Mouse (Mus musculus) heart, postnatal 14 days (tissue): ENCODE measurements around the gene Apol10a. TPM values are rescaled to one million over a fixed set of nuclear protein-coding genes. Genes with fewer than 3 reads are reported as not detected.
"Not testable (repeated sequence)": the region's sequence is repeated elsewhere in the genome, so short reads cannot be mapped to it uniquely, and the experiment has no call there.

ENCODE experiments used
- DNase-seq, 2 experiments: peaks; one replicate each; pipeline ENCODE4 v3.0.0; 2021 to 2022
- intact Hi-C: fragments of 180-260 bp; cut with DNase I; formaldehyde crosslinking; loops from one replicate; pipeline ENCODE4 v1.15.1; 2025
- long read RNA-seq, 2 experiments: library from polyadenylated mRNA; stranded (forward); transcript quantifications; one replicate each; pipeline ENCODE4 v2.0.0; 2021
- total RNA-seq, 2 experiments: library from RNA; stranded (reverse); gene quantifications; 2 replicates each; pipeline ENCODE4 v1.2.3; 2021

The Apol10a gene
- not detected for total RNA-seq
- long read RNA-seq, experiment 1, result 0 reads
- long read RNA-seq, experiment 2, result 0 reads

GRCm38 (mm10) chr15:77476693-77477092 lies at the start of gene Apol10a:
Gene Apol10a, plus strand, starts transcription at chr15:77477047.
- intact Hi-C loops, result not testable (repeated sequence)

GRCm38 (mm10) chr15:77428690-77429448 lies 48.0 kb upstream of the Apol10a start:
- DNase-seq, intact Hi-C loops: not testable (repeated sequence)

More at GRCm38 (mm10) chr15:77476693-77477092, at the start of gene Apol10a:
- DNase-seq, result not testable (repeated sequence)

GRCm38 (mm10) chr15:77444746-77445145 lies 32.1 kb upstream of the Apol10a start:
- DNase-seq, intact Hi-C loops: not testable (repeated sequence)

- intact Hi-C loops, DNase-seq: not testable (repeated sequence)
Observed at GRCm38 (mm10) chr15:77445668-77446067, 31.2 kb upstream of the Apol10a start.

GRCm38 (mm10) chr15:77447392-77447791 lies 29.5 kb upstream of the Apol10a start, which contains the start of gene Apol7b:
Gene Apol7b, minus strand, starts transcription at chr15:77447492.
- DNase-seq, intact Hi-C loops: not testable (repeated sequence)

- DNase-seq, result peak in 1 of 2 experiments; percentile 16
- intact Hi-C loops, result not testable (repeated sequence)
Observed at GRCm38 (mm10) chr15:77449927-77450326, 26.9 kb upstream of the Apol10a start.

GRCm38 (mm10) chr15:77474699-77475390 lies 2.0 kb upstream of the Apol10a start:
- intact Hi-C loops, DNase-seq: not testable (repeated sequence)

- intact Hi-C loops, result no loop called here
Observed at GRCm38 (mm10) chr15:77482140-77482794, 5.4 kb downstream of the Apol10a start.

GRCm38 (mm10) chr15:77493181-77493580 lies 16.3 kb downstream of the Apol10a start:
- DNase-seq, intact Hi-C loops: not testable (repeated sequence)

More at GRCm38 (mm10) chr15:77482140-77482794, 5.4 kb downstream of the Apol10a start:
- DNase-seq, result no peak

- DNase-seq, intact Hi-C loops: not testable (repeated sequence)
Observed at GRCm38 (mm10) chr15:77494694-77495093, 17.8 kb downstream of the Apol10a start.

- intact Hi-C loops, result not testable (repeated sequence)
- peak in 1 of 2 experiments; percentile 6 for DNase-seq
Observed at GRCm38 (mm10) chr15:77507966-77508365, 31.1 kb downstream of the Apol10a start, which contains the start of gene Apol11a. Gene Apol11a, plus strand, starts transcription at chr15:77508271.

GRCm38 (mm10) chr15:77520596-77520995 lies 43.7 kb downstream of the Apol10a start:
- DNase-seq, intact Hi-C loops: not testable (repeated sequence)

GRCm38 (mm10) chr15:77523186-77523843 lies 46.5 kb downstream of the Apol10a start:
- intact Hi-C loops, result loop anchor here (2.0 kb wide), 1 partner anchor 107 kb away; no protein-coding TSS in a partner anchor

GRCm38 (mm10) chr15:77533216-77533615 lies 56.4 kb downstream of the Apol10a start, which contains the start of gene Apol7c:
Gene Apol7c, minus strand, starts transcription at chr15:77533316.
- intact Hi-C loops, result no loop called here
- no peak for DNase-seq

More at GRCm38 (mm10) chr15:77523186-77523843, 46.5 kb downstream of the Apol10a start:
- DNase-seq, result peak; percentile 78 to 84

GRCm38 (mm10) chr15:77539221-77539620 lies 62.4 kb downstream of the Apol10a start:
- DNase-seq, intact Hi-C loops: not testable (repeated sequence)

Other genes with a start within 250 kb of the Apol10a start
- 100 to 1,000 TPM; 112 to 118 TPM for gene Rbfox2, start 170.0 kb upstream of the Apol10a start, total RNA-seq
- under 1 TPM in 1 of 2 experiments, not detected in 1; 0.17 TPM for gene Apol7a, start 77.9 kb upstream of the Apol10a start, total RNA-seq
- under 1 TPM in 1 of 2 experiments, not detected in 1; 0.29 TPM for gene Apol9a, start 65.9 kb upstream of the Apol10a start, total RNA-seq
- gene Apol7b, start 29.6 kb upstream of the Apol10a start, total RNA-seq, result under 1 TPM; 0.33 to 0.71 TPM
- gene Apol11a, start 31.2 kb downstream of the Apol10a start, total RNA-seq, result not detected
- gene Apol7c, start 56.3 kb downstream of the Apol10a start, total RNA-seq, result under 1 TPM in 1 of 2 experiments, not detected in 1; 0.17 TPM
- not detected for gene 1700025B11Rik, start 84.8 kb downstream of the Apol10a start, total RNA-seq
- gene Apol10b, start 119.1 kb downstream of the Apol10a start, total RNA-seq, result under 1 TPM; 0.32 to 0.33 TPM
- not detected for gene Gm36245, start 122.2 kb downstream of the Apol10a start, total RNA-seq
- 1 to 10 TPM; 1.4 to 1.8 TPM for gene Apol11b, start 166.2 kb downstream of the Apol10a start, total RNA-seq
- not detected for gene Apol7e, start 221.8 kb downstream of the Apol10a start, total RNA-seq